ENCODE assay signal across 9 mouse cellular contexts in genomic region chr12:116231612-116232011, GRCm38 (mm10). TPM values are rescaled to one million over a fixed set of nuclear protein-coding genes. Genes with fewer than 3 reads are reported as not detected.
DNase-seq lines count a peak whose midpoint lies in the region; ATAC-seq lines count a peak whose summit lies in the region.
"Had no signal": no experiment of that assay in that cellular context is flagged by ENCODE, and none has a peak within 500 bp of the region (broad histone marks: within the 10 kb centered on the region; RNA-seq: fewer than 3 reads in every experiment).

No protein-coding gene starts in this region.

- no peaks in the 10 kb centered on the region for H3K27me3 ChIP-seq in neural tube, embryonic 15.5 days (replicated peaks)

- H3K4me1 ChIP-seq in neural tube, embryonic 15.5 days = no peaks in the 10 kb centered on the region

- H3K4me3 ChIP-seq in neural tube, embryonic 15.5 days (replicated peaks) = no peak overlapping the region

- H3K36me3 ChIP-seq in neural tube, embryonic 15.5 days = peaks cover 30% of the 10 kb centered on the region

- 76% methylated on average over 12 of the region's 12 CpGs for WGBS in neural tube, embryonic 15.5 days

- no peak overlapping the region for H3K27ac ChIP-seq in neural tube, embryonic 15.5 days (replicated peaks)

- H3K4me2 ChIP-seq in neural tube, embryonic 15.5 days = no peak overlapping the region

- intact Hi-C loops in heart, postnatal 14 days (cut with DNase I) = loop anchor here (5.0 kb wide), 1 partner anchor 391 kb away; no protein-coding TSS in a partner anchor

- ATAC-seq in neural tube, embryonic 15.5 days (ENCODE audit: low FRiP score) = no peak

- no peaks in the 10 kb centered on the region for H3K9me3 ChIP-seq in neural tube, embryonic 15.5 days (replicated peaks)

- H3K9ac ChIP-seq in neural tube, embryonic 15.5 days (replicated peaks) = no peak overlapping the region

- peak; percentile 11 for DNase-seq in retina, adult 2 months (ENCODE audit: low read depth, low spot score)
- DNase-seq in retina, postnatal 1 day = no peak
- peak; percentile 13 to 16 for DNase-seq in cerebellum, postnatal 36 days
- DNase-seq in heart, postnatal 14 days = peak; percentile 81 to 86
- DNase-seq in lung, postnatal 4 days = peak; percentile 80 to 83
- DNase-seq in c-Kit-positive CD71-positive TER-119-positive erythroid progenitor cells, embryonic 14.5 days (ENCODE audit: low spot score) = no peak
- no peak for DNase-seq in layer of hippocampus, adult 18-20 months (ENCODE audit: low spot score in 2 of 2)

RNA-seq across cellular contexts. Expression of gene Wdr60, which starts 31.2 kb away (rescaled TPM):
- total RNA-seq in heart, postnatal 14 days (2021) = 1 to 10 TPM; 2.7 to 2.8 TPM
- 10 to 100 TPM; 16.2 to 16.4 TPM for total RNA-seq in layer of hippocampus, adult 18-20 months (2021)
- 20.9 and 22.1 TPM in 2 replicates for polyA plus RNA-seq in neural tube, embryonic 15.5 days (2015; fragmentation: Nextera tagmentation; extraction: Ambion mirVana)

RNA-seq across cellular contexts. Expression of gene Gm11027, which starts 43.6 kb away (rescaled TPM):
- not detected for total RNA-seq in heart, postnatal 14 days (2021)
- not detected for total RNA-seq in layer of hippocampus, adult 18-20 months (2021)
- not detected in 2 replicates for polyA plus RNA-seq in neural tube, embryonic 15.5 days (2015; fragmentation: Nextera tagmentation; extraction: Ambion mirVana)
- polyA plus RNA-seq: limb, embryonic 14.5 days had no signal

RNA-seq across cellular contexts. Expression of gene Esyt2, which starts 49.4 kb away (rescaled TPM):
- 10 to 100 TPM; 30.9 to 34.7 TPM for total RNA-seq in heart, postnatal 14 days (2021)
- 10 to 100 TPM; 64.9 to 69.9 TPM for total RNA-seq in layer of hippocampus, adult 18-20 months (2021)
- polyA plus RNA-seq in neural tube, embryonic 15.5 days (2015; fragmentation: Nextera tagmentation; extraction: Ambion mirVana) = 11.3 and 12.5 TPM in 2 replicates

Comparison
In these comparisons a context has a peak if more than half of its experiments do, and no peak if none do; other contexts are left out.
1. DNase-seq: peak in retina, adult 2 months (single experiment), cerebellum, postnatal 36 days (2 of 2), heart, postnatal 14 days (2 of 2) and lung, postnatal 4 days (2 of 2); none in retina, postnatal 1 day (single experiment), c-Kit-positive CD71-positive TER-119-positive erythroid progenitor cells, embryonic 14.5 days (single experiment) and layer of hippocampus, adult 18-20 months (0 of 2).
2. RNA of gene Wdr60, which starts 31.2 kb away (total RNA-seq): 16.2 to 16.4 TPM in layer of hippocampus, adult 18-20 months; 2.7 to 2.8 TPM in heart, postnatal 14 days; every median in the first group is over 4 times any median in the second.